Mouse (Mus musculus): ENCODE results near the gene Zfp128.
"Not testable (repeated sequence)": the region's sequence is repeated elsewhere in the genome, so short reads cannot be mapped to it uniquely, and the experiment has no call there.

The Zfp128 gene

GRCm38 (mm10) chr7:12880911-12881660, at the start of gene Zfp128:
TSS of gene Zfp128 (plus strand) at chr7:12881177.
- DNase-seq: peak; percentile 95

GRCm38 (mm10) chr7:12834162-12835120, 46.5 kb upstream of the Zfp128 start, which contains the start of gene Zfp110:
TSS of gene Zfp110 (plus strand) at chr7:12834761.
- peak; percentile 93 for DNase-seq

GRCm38 (mm10) chr7:12835193-12835671, 45.7 kb upstream of the Zfp128 start:
- DNase-seq: peak in 1 of 2 experiments; percentile 34

GRCm38 (mm10) chr7:12835779-12836178, 45.2 kb upstream of the Zfp128 start:
- no peak for DNase-seq

GRCm38 (mm10) chr7:12874301-12874700, 6.7 kb upstream of the Zfp128 start:
- no peak for DNase-seq

- DNase-seq: no peak
Observed at GRCm38 (mm10) chr7:12880036-12880435, 941 bp upstream of the Zfp128 start.

- DNase-seq: not testable (repeated sequence)
Observed at GRCm38 (mm10) chr7:12880497-12880896, 480 bp upstream of the Zfp128 start.

GRCm38 (mm10) chr7:12886563-12887266, 5.7 kb downstream of the Zfp128 start:
- no peak for DNase-seq

- DNase-seq: no peak
Observed at GRCm38 (mm10) chr7:12887585-12887984, 6.6 kb downstream of the Zfp128 start.

- DNase-seq: no peak
Observed at GRCm38 (mm10) chr7:12890928-12891327, 10.0 kb downstream of the Zfp128 start.

GRCm38 (mm10) chr7:12891334-12891733, 10.4 kb downstream of the Zfp128 start:
- DNase-seq: no peak

- peak; percentile 91 to 93 for DNase-seq
Observed at GRCm38 (mm10) chr7:12897655-12898410, 16.9 kb downstream of the Zfp128 start, which contains the start of gene Zscan22. TSS of gene Zscan22 (plus strand) at chr7:12897815.

- DNase-seq: no peak
Observed at GRCm38 (mm10) chr7:12901517-12901916, 20.5 kb downstream of the Zfp128 start.

GRCm38 (mm10) chr7:12903623-12904022, 22.6 kb downstream of the Zfp128 start:
- no peak for DNase-seq

GRCm38 (mm10) chr7:12905146-12905545, 24.2 kb downstream of the Zfp128 start:
- no peak for DNase-seq

GRCm38 (mm10) chr7:12909498-12909962, 28.6 kb downstream of the Zfp128 start:
- DNase-seq: peak; percentile 56 to 85

GRCm38 (mm10) chr7:12910181-12910668, 29.2 kb downstream of the Zfp128 start:
- peak; percentile 66 to 71 for DNase-seq

- no peak for DNase-seq
Observed at GRCm38 (mm10) chr7:12913556-12913955, 32.6 kb downstream of the Zfp128 start.

GRCm38 (mm10) chr7:12920495-12920894, 39.5 kb downstream of the Zfp128 start:
- not testable (repeated sequence) for DNase-seq

- DNase-seq: no peak
Observed at GRCm38 (mm10) chr7:12921318-12921704, 40.3 kb downstream of the Zfp128 start.

- DNase-seq: peak; percentile 99
Observed at GRCm38 (mm10) chr7:12921705-12922465, 40.9 kb downstream of the Zfp128 start, which contains the start of gene Rps5. TSS of gene Rps5 (plus strand) at chr7:12922290.

All from lung, postnatal 4 days (tissue).